Mouse (Mus musculus) liver, adult 2 months (tissue): ENCODE measurements at regions not wholly inside any gene's neighbourhood (a gene's known extent, or its start where the extent isn't known, plus 50 kb on each side); places are given as distances from the start of the nearest gene placed in this dataset.

ENCODE experiments used
- DNase-seq: peaks from one replicate; pipeline ENCODE4 v3.0.0-alpha.2; 2011; ENCODE audit warnings: low read depth, low spot score; ENCODE audit errors: extremely low read depth
- H3K27ac ChIP-seq: fragments of 200-500 bp; replicated peaks from 2 replicates; pipeline ENCODE4 v1.5.1; 2012; ENCODE audit warnings: low read depth, mild to moderate bottlenecking, control low read depth, inconsistent platforms, low read length; ENCODE audit not compliant: insufficient read depth
- H3K27me3 ChIP-seq: fragments of 200-500 bp; 2 replicates; pipeline ENCODE4 v1.6.1; 2012; ENCODE audit warnings: mild to moderate bottlenecking, moderate library complexity, low read length, inconsistent platforms; ENCODE audit not compliant: control insufficient read depth, insufficient read depth
- H3K36me3 ChIP-seq: fragments of 200-500 bp; 2 replicates; pipeline ENCODE4 v1.6.1; 2012; ENCODE audit warnings: low read length, inconsistent platforms; ENCODE audit not compliant: control insufficient read depth, insufficient read depth
- H3K4me1 ChIP-seq: fragments of 200-500 bp; 2 replicates; pipeline ENCODE4 v1.6.1; 2011; ENCODE audit warnings: low read length; ENCODE audit not compliant: control insufficient read depth, insufficient read depth
- H3K4me3 ChIP-seq: fragments of 200-500 bp; 2 replicates; pipeline ENCODE4 v1.5.1; 2011; ENCODE audit warnings: low read depth, mild to moderate bottlenecking, control low read depth, low read length, moderate library complexity; ENCODE audit not compliant: insufficient read depth
- H3K79me2 ChIP-seq: fragments of 200-500 bp; 2 replicates; pipeline ENCODE4 v1.6.1; 2012; ENCODE audit warnings: inconsistent platforms, mild to moderate bottlenecking, low read length, moderate library complexity; ENCODE audit not compliant: control insufficient read depth, insufficient read depth
- H3K9ac ChIP-seq: fragments of 200-500 bp; 2 replicates; pipeline ENCODE4 v1.6.1; 2012; ENCODE audit warnings: low read depth, mild to moderate bottlenecking, control low read depth, inconsistent platforms, low read length
- CTCF ChIP-seq: fragments of 200-500 bp; IDR thresholded peaks from 2 replicates; pipeline ENCODE4 v1.5.1; 2011; ENCODE audit warnings: low read depth, low read length, control low read depth
- POLR2A ChIP-seq: fragments of 200-500 bp; IDR thresholded peaks from 2 replicates; pipeline ENCODE4 v1.6.1; 2011; ENCODE audit warnings: low read length, control low read depth; ENCODE audit not compliant: insufficient read depth; ENCODE audit errors: extremely low read depth
- WGBS: fragments of 180-500 bp; shearing (Covaris S2); methylation state at CpG from one replicate; pipeline ENCODE4 v1.1.7; 2018; 5-methylcytosine and 5-hydroxymethylcytosine counted together

DNA sequence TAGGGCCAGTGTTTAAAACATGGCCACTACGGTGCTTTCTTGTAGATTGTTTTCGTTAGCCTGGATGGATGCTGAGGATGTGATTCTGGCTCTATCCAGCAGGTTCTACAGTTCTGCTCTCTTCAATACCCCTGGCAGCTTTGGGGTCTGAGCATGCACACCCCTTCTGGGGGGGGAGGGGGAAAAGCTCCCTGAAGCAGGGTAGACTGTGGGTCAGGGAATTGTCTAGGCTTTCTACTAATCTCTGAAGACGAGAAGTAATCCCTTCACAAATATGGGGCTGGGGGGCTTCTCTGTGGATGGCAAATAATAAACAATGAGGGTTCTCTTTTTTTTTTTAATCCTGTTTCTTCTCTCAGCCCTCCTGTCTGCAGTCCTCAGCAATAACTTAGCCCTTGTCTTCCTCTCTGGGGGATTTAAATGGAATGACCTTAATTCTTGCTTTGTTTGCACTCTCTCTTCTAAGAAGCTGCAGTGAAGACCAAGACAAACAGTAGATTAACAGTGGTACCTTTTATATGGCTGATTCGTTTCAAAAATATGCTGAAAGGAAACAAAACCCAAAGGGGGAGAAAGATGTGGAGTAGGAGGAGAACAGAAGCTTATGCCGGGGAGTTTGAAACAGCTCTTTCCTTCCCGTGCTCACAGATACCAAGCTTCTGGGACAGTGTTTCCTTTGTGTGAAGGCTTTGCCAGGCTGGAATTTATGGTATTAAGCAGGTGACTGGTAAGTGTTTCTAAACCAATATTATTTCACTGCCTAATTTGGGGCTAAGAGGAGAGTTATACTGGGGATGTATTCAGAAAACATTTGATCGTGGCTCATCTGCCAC is 92.9 kb downstream of the Mbip start:
- Histone ChIP-seq H3K36me3 (no peaks in the 10 kb centered on the region), H3K27ac (no peak overlapping the region), H3K4me1 (no peaks in the 10 kb centered on the region), H3K27me3 (peaks cover 3% of the 10 kb centered on the region; the same call in 1 of the 2 replicates), H3K79me2 (no peaks in the 10 kb centered on the region), H3K9ac (no peak overlapping the region), H3K4me3 (no peak overlapping the region)
- 41% methylated on average over 7 of the region's 7 CpGs for WGBS
- TF ChIP-seq CTCF = no peak
- no peak for TF ChIP-seq POLR2A
- no peak for DNase-seq

DNA sequence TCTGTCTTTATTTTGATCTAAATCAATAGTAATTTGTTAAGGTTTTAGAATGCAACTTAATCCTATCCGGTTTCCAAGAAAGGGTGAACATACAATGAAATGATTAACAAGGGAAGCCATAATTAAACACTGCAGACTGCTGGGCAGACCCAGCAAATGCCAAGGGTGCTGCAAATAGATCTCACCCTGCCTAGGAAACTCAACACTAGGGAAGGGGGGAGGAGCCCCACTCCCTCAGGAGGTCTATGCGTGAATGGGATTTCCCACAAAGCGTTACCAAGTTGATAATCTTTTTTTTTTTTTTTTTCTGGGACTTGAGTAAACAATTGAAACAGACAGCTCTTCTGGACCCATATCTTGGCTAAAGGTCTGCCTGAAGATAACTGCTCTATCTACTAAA is 95.4 kb downstream of the Mbip start:
- no peak overlapping the region for H3K4me3 ChIP-seq
- H3K79me2 ChIP-seq = no peaks in the 10 kb centered on the region
- H3K36me3 ChIP-seq = no peaks in the 10 kb centered on the region
- no peak for DNase-seq
- TF ChIP-seq CTCF (no peak), POLR2A (no peak)
- no peak overlapping the region for H3K27ac ChIP-seq
- no peaks in the 10 kb centered on the region for H3K4me1 ChIP-seq
- 15% methylated on average over 3 of the region's 3 CpGs for WGBS
- H3K27me3 ChIP-seq = peaks cover 3% of the 10 kb centered on the region; the same call in 1 of the 2 replicates
- no peak overlapping the region for H3K9ac ChIP-seq

DNA sequence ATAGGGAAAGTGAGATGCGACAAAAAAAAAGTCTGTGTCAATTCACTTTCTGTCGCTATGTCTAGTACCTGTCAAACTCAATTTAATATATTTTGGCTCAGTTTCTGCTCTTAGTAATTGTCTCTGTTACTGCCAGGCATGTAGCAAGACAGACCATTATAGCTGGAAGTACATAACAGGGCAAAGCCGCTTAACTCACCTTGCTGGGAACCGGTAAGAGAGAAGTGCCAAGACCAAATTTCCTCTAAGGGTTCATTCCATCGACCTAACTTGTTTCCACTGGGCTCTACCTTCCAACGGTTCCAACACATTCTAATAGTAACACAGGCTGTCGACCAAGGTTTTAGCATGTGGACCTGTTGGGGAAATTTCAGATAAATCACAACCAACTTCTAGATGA is 99.3 kb downstream of the Mbip start:
- no peak for DNase-seq
- Histone ChIP-seq H3K9ac (no peak overlapping the region), H3K27ac (no peak overlapping the region), H3K36me3 (no peaks in the 10 kb centered on the region), H3K4me3 (no peak overlapping the region), H3K79me2 (no peaks in the 10 kb centered on the region), H3K27me3 (0 out of 2 replicates have a peak, but pooled peaks cover under 1% of the 10 kb centered on the region), H3K4me1 (no peaks in the 10 kb centered on the region)
- WGBS = 89% methylated on average over 7 of the region's 7 CpGs
- TF ChIP-seq POLR2A = no peak
- no peak for TF ChIP-seq CTCF

DNA sequence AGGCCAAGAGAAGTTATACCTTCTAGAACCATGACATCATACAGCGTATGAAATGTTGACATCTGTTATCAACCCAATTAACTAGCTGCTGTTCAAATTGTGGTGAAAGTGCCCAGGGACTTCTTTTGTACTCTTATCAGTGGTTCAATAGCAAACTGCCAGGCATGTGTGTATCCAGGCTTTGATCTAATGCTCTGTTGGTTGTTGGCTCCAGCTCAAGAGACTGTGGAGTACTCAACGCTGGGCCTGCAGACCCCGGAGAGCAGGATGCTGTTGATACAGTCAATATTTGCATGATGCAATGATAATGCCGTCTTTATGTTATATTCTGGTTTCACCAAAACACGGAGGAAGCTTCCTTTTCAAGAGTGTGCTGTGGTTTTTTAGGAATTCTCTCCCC is 102.9 kb downstream of the Mbip start:
- Histone ChIP-seq H3K4me3 (no peak overlapping the region), H3K27ac (no peak overlapping the region), H3K36me3 (no peaks in the 10 kb centered on the region), H3K4me1 (no peaks in the 10 kb centered on the region), H3K27me3 (peaks cover 3% of the 10 kb centered on the region; the same call in 1 of the 2 replicates), H3K9ac (no peak overlapping the region), H3K79me2 (no peaks in the 10 kb centered on the region)
- no peak for DNase-seq
- WGBS = 24% methylated on average over 5 of the region's 5 CpGs
- TF ChIP-seq POLR2A (no peak), CTCF (no peak)

DNA sequence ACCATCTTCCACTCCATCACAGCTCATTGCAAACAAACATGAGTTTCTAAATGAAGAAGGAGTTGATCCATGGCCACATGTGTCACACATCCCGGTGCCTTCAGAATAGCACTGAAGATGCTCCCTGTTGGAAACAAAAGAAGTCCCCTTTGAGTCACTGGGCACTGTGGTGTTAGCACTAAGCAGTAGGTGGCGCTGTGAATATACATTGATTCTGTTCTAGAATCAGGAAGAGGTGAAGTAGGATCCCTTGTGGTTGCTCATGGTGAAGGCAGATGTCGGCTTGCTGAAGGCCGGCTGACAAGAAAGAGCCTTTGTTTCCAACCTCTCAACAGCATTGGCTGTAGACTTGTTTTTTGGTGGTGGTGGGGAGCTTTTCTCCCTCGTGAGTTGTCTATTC is 104.0 kb downstream of the Mbip start:
- H3K4me1 ChIP-seq = no peaks in the 10 kb centered on the region
- 32% methylated on average over 5 of the region's 5 CpGs for WGBS
- H3K4me3 ChIP-seq = no peak overlapping the region
- no peak overlapping the region for H3K9ac ChIP-seq
- no peak for TF ChIP-seq CTCF
- no peak for TF ChIP-seq POLR2A
- no peak overlapping the region for H3K27ac ChIP-seq
- H3K79me2 ChIP-seq = no peaks in the 10 kb centered on the region
- peaks cover 3% of the 10 kb centered on the region; the same call in 1 of the 2 replicates for H3K27me3 ChIP-seq
- H3K36me3 ChIP-seq = no peaks in the 10 kb centered on the region
- DNase-seq = peak; percentile 32

DNA sequence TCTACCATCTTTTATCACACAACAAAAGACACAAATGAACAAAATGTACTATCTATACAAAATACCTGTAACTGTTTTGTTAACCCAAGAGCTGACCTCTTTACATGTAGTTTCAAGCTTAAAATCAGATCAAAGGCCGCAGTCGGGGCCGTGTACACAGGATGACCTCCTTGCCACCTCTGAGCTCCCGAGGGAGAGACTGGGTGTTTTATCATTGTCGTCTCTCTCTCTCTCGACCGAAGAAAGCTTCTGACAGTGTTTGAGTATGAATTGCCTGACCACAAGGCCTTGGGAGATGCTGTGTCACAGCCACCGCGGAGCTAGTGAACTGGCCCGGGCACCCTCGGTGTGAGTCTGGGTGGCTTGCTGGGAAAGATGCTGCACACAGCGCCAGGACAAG is 105.5 kb downstream of the Mbip start:
- WGBS = 23% methylated on average over 12 of the region's 12 CpGs
- no peak for TF ChIP-seq POLR2A
- TF ChIP-seq CTCF = no peak
- no peaks in the 10 kb centered on the region for H3K4me1 ChIP-seq
- H3K79me2 ChIP-seq = no peaks in the 10 kb centered on the region
- DNase-seq = no peak
- H3K27ac ChIP-seq = no peak overlapping the region
- H3K27me3 ChIP-seq = peaks cover 3% of the 10 kb centered on the region; the same call in 1 of the 2 replicates
- no peak overlapping the region for H3K9ac ChIP-seq
- no peaks in the 10 kb centered on the region for H3K36me3 ChIP-seq
- no peak overlapping the region for H3K4me3 ChIP-seq
